Mouse (Mus musculus) liver (tissue): ENCODE measurements around the gene Myh3.

ENCODE experiments used
- DNase-seq: peaks from one replicate; pipeline ENCODE4 v3.0.0-alpha.2; 2020; ENCODE audit warnings: mixed read lengths

Gene Myh3

GRCm38 (mm10) chr11:67145482-67146408 is 67.6 kb downstream of the Myh3 start:
- DNase-seq, result no peak

GRCm38 (mm10) chr11:67146409-67147282 is 68.5 kb downstream of the Myh3 start:
- no peak for DNase-seq

GRCm38 (mm10) chr11:67147283-67147921 is 69.3 kb downstream of the Myh3 start:
- no peak for DNase-seq

- DNase-seq, result no peak
Observed at GRCm38 (mm10) chr11:67148286-67149012, 70.3 kb downstream of the Myh3 start.

- no peak for DNase-seq
Observed at GRCm38 (mm10) chr11:67150237-67150636, 72.1 kb downstream of the Myh3 start.

GRCm38 (mm10) chr11:67151159-67151558 is 73.1 kb downstream of the Myh3 start:
- no peak for DNase-seq
